Mouse (Mus musculus) left cerebral cortex, postnatal 25 days (tissue): ENCODE results near the gene Edc4. TPM values are rescaled to one million over a fixed set of nuclear protein-coding genes. Genes with fewer than 3 reads are reported as not detected.
A peak's percentile ranks its signal among the peaks of the same experiment; 100 is the strongest.

Experiments
- DNase-seq, 2 experiments: peaks; one replicate each; pipeline ENCODE4 v3.0.0; 2022; ENCODE audit warnings: low spot score in 2 of 2, mixed read lengths in 1 of 2
- intact Hi-C: fragments of 180-260 bp; cut with DNase I; formaldehyde crosslinking; loops from one replicate; pipeline ENCODE4 v1.15.1; 2025
- total RNA-seq, 2 experiments: library from RNA; stranded (reverse); gene quantifications; 2 replicates each; pipeline ENCODE4 v1.2.3; 2021

Edc4 gene
- total RNA-seq, 2 experiments from 2014 or later: 58.1 to 62.9 TPM

DNA sequence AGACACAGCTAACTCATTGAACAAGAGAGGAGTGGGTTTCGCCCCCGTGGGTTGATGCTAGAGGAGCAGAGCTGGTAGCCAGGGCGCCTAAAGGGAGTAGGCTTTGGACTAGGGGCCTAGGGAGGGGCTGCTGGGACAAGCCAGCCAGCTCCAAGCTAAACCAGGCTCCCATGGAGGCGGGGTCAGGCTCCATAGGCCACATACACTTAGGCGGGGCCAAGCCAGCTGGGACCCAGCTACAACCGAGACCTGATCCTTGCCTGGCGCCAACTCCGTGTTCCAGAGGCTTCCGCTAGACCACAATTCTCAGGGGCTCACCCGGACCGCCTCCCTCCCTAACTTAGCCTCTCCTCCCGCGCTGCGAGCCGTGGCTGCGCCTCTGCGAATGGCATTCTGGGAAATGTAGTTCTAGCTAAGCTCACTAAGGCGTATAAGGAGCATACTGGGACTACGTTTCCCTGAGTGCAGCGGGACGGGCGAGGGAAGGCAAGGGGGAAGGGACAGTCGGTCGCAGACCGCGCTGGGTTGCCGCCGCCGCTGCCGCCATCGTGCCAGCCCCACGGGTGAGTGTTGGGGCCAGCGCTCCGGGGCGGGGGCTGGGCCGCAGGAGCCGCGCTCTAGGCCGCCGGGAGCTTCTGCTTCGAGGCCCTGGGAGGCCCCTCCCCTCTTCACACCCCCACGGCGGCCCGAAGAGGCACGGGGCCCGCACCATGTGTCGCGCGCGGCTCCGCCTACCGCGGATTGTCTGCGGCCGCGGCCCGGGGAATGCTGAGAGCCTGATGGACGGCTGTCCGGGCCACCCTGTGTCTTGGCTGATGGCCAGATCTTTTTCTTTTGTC lies 20.3 kb upstream of the Edc4 start, which contains the start of gene Nutf2:
Gene Nutf2, plus strand, starts transcription at position 438 of the 839 bp plus-strand sequence.
- intact Hi-C loops: no loop called here

DNA sequence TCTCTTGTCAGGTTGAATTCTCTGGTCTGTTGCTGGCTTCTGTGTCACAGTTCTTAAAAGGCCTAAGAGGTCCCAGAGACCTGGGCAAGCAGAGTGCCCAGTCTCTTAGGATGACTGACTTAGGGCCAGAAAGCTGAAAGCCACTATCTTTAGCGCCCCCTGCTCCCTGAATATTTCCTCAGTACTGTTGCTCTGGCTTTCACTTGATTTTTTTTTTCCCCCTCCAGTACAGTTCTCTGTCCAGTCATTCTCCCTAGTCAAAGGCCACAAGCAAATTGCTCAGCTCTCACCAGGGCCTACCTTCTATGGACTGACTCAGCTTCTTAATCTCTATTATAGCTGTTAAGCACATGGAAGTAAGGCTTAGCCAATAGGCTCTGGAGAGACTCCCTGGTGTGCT lies 18.7 kb upstream of the Edc4 start:
- intact Hi-C loops: no loop called here
- no peak for DNase-seq

More for the DNA sequence above, 20.3 kb upstream of the Edc4 start, which contains the start of gene Nutf2:
- peak; percentile 93 to 98 for DNase-seq

DNA sequence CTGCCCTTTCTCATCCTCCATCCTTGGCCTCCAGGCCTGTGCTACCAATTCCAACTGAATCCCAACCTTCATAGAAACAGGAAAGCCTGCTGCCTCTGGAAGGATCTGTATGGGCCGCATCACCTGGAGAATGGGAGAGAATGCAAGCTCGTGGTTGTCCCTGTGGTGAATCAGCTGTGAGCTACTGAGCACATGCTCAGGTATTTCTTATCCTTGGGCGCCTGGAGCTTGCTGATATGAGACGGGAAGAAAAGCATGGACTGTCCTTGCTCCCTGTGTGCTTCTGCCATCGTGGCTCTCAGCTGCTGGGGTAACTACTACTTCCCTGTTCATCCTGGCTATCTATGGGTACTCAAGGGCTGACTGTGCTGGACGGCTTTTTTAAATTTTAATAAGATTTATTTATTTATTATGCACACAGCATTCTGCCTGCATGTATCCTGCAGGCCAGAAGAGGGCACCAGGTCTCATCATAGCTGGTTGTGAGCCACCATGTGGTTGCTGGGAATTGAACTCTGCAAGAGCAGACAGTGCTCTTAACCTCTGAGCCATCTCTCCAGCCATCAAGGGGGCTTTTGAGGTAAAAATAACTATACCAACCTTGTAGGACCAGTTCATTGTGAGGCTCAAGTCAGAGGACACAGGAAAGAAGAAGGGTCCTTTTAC lies 14.2 kb upstream of the Edc4 start:
- no peak for DNase-seq
- intact Hi-C loops: no loop called here

DNA sequence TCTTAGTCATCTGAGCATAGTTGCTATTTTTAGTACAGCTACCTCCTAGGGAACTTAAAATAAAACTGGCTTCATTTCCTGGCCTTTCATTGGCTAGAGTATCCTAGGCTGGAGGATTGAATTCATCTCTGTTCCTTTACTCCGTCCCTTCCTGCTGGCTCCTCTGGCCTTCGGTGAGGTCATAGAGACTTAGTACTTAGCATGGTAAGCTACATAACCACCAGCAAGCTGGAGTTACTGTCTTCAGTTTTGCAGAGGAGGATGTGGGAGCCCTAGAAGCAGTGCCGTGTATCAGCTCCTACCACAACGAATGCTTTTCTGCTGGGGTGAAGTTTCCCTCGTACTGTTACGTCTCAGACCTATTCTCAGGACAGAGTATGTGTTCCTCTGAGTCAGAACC lies 6.4 kb upstream of the Edc4 start:
- peak in 1 of 2 experiments; percentile 79 for DNase-seq
- intact Hi-C loops: no loop called here

DNA sequence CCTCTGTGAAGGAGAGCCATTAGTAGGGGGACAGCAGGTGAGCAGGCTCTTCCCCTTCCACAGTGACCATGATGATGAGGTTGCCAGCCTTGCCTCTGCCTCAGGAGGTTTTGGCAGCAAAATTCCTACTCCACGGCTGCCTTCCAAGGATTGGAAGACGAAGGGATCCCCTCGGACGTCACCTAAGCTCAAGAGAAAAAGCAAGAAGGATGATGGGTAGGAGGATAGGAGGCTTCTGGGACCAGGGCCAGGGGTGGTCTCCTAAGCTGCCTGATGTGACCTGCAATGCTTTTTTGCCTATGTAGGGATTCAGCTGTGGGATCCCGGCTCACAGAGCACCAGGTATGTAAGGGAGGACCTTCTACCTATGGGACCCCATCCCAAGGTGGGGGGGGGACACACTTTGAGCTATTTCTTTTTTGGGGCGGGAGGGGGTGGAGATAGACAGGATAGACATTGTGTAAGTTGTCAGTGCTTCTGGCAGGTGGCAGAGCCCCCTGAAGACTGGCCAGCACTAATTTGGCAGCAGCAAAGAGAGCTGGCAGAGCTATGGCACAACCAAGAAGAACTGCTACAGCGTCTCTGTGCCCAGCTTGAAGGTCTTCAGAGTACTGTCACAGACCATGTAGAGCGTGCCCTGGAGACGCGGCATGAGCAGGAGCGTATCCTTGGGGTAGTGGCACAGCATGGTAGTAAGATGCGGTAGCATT lies 9.2 kb downstream of the Edc4 start:
- intact Hi-C loops: no loop called here
- DNase-seq: no peak

DNA sequence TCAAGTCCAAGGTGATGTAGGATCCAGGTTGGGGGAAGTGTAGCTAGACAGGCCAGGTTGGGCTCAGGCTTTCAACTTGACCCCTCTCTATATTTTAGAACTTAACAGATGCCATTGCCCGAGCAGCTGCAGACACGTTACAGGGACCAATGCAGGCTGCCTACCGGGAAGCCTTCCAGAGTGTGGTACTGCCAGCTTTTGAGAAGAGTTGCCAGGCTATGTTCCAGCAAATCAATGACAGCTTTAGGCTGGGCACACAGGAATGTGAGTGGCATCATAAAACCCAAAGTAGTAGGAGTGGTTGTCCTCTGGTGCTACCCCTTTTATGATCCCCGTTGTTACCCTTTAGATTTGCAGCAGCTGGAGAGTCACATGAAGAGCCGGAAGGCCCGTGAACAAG lies 10.2 kb downstream of the Edc4 start:
- peak in 1 of 2 experiments; percentile 78 for DNase-seq
- intact Hi-C loops: loop anchor here (1.0 kb wide), 1 partner anchor 40 kb away; no protein-coding TSS in a partner anchor

DNA sequence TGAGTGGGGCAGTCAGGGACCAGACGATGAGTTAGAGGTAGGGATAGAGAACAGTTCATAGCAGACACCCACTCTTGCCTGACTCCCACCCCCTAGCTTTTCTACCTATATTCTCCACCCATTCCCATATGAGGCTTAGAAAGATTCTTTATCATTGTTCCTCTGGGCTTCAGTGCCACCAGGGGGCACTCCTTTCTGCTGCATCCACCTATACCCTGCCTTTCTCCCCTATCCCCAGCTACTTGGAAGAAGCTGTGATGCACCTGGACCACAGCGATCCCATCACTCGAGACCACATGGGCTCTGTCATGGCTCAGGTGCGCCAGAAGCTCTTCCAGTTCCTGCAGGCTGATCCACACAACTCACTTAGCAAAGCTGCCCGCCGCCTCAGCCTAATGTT lies 11.8 kb downstream of the Edc4 start:
- intact Hi-C loops: no loop called here
- peak in 1 of 2 experiments; percentile 63 for DNase-seq

DNA sequence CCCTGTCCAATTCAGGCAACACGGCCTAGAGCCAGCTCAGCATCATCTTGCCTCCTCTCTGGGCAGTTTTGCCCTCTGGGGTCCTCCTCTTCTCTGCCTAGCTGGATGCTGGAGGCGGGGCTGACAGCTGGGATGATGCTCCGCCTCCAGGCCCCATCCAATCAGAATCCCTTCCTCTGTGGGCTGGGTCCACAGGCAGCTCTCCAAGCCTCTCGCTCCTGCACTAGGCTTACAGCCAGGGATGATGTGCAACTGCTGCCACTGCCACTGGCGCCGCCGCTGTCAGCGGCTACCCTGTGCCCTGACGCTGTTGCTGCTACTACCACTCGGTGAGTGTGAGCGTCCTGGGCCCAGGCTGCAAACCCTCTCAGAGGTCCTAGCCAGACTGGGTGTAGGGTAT lies 12.7 kb downstream of the Edc4 start, which contains the start of gene Nrn1l:
Gene Nrn1l, plus strand, starts transcription at position 229 of the 400 bp plus-strand sequence.
- intact Hi-C loops: no loop called here
- DNase-seq: peak; percentile 75 to 93

DNA sequence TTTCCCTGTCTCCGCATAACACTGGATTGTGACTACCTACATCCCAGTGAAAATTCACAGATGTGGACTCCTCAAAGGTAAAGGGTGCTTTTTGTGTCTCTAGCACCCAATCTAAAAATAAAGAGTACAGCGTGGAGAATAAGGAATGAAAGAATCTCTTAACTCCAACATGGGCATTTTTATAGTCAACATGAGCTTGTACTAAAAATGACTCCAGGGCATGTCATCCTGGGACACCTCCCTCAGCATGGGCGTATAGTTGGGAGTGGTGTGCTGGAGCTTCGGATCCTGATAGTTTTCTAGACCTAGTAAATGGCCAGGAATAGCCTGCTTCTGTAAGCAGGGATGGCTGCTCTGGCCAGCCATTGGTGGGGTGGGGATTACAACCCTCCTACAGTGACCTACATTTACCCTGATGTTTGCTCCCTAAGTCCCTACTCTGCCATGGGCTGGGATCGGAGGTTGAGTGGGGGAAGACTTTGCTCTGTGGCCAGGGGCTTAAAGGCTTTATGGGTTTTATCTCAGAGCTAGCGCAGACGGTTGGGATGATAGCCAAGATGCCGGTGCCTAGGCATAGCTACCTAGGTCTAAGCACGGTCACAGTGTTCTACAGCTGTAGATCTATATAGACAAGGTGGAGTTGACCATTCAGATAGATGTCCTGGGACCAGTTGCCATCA lies 17.3 kb downstream of the Edc4 start:
- DNase-seq: peak in 1 of 2 experiments; percentile 67
- intact Hi-C loops: no loop called here

DNA sequence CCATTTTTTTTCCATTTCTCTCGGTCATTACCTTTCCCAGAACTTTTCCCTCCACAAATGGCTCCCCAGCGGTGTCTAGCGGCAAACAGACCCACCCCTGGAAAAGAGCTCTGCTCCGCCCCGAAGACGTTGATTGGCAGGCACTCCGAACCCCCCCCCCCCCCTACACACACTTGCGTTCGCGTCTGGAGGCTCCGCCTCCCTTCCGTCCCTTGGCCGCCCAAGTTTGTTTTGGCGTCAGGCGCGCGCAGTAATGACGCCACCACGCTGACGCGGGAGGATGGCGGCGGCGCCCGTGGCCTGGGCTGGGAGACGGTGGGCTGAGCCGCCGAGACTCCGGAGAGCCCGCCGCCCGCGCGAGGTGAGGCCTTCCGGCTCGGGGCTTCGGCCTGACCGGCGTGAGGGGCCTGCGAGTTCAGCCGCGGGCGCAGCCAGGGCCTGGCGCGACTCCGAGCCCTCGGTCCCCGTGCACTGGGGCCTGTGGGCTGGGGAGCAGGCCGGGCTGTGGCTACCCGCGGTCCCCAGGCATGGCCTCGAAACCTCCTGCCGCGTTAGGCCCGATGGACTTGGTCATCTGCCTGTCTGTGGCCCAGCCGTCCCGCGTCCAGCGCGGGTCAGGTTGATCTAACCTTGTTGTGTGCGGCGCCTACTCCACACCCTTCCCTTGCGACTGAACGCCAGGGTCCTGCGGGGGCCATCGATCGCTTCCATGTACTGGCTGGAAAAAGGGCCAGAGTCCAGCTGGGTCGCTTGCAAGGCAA lies 19.7 kb downstream of the Edc4 start, which contains the start of gene Pskh1:
Gene Pskh1, plus strand, starts transcription at position 262 of the 761 bp plus-strand sequence.
- DNase-seq: peak; percentile 93 to 94
- intact Hi-C loops: loop anchor here (1.0 kb wide), 1 partner anchor 111 kb away; the partner anchor contains the start of gene Ddx28

DNA sequence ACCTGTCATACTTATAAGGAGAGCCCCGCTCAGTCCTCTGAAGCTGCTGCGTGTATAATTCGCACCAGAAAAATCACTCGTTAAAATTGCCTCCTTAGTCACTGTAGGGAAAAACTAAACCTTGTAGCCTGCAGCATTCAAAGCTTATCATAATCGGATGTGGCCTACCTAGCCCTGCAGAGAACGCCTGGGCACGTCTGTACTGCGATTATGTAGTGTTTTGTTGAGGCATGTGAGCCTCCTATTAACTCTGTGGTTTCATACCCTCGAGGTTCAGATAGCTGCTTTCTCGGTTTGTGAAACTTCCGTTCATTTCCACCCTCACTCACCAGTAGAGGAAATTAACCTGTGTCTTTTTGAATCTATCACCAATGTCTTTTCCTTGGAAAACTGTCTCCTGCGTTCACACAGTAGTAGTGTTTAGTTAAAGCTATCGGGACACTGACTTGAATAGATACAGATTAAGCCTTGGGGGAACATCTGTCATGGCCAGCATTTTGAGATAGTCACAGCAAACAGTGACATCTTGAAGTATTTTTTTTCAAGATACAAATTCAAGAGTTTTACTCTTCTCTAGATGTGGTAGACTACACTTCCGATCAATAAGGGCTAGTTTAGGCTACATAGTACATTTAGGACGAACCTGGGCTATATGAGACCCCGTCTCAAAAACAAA lies 20.4 kb downstream of the Edc4 start:
- intact Hi-C loops: loop anchor here (1.0 kb wide), 1 partner anchor 110 kb away; the partner anchor contains the start of gene Ddx28
- no peak for DNase-seq

DNA sequence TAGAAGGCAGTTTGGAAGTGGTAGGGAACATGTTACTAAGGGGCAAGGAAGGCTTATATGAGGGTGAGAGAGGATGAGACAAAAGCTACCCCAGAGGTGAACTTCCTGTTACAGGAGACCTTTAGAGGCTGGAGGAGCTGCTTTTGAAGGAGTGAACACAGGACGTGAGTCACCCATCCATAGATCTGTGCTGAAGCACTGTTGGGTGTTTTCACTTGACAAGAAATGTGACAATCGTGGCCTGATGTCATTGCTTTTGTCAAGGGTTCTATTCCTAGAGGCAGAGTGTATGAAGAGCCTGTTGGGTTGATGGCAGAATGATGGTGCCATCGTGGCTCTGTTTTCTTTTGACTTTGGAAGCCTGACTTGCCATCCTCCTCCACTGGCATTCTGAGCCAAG lies 38.7 kb downstream of the Edc4 start:
- DNase-seq: peak in 1 of 2 experiments; percentile 67
- intact Hi-C loops: no loop called here

DNA sequence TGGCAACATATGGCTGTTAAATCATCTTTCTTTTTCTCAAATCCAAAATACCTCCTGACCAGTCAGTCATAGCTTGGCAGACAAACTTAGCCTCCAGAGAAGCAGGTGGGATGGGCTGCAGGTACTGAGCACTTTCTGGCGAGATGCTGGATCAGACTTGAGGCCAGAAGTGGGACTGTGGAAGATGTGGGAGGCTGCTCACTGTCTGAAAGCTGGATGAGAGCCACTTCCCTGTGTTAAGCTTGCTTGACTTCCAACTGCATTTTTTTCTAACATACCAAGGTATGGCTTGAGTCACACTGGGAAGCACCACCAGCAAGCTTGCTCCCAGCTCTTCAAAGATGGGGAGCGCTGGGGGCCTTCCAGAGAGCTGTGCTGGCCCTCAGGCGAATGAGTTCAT lies 44.4 kb downstream of the Edc4 start:
- intact Hi-C loops: no loop called here

DNA sequence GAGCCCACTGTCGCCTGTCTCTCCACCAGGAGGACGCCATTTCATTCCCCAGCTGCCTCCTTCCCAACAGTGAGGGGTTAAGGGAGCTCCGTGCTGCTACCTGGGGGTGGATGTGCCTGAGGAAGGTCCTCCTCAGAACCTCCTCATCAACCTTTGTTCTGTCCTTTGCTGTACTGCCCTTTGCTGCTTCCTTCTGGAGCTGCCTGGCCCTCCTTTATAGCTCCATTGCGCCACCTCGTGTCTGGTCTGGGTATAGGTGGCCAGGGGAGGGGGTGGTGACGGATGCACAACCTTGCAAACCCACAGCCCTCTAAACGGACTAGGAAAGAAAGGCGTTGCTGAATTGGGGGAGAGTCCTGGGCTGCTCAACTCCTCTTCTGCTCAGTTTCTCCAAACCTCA lies 49.9 kb downstream of the Edc4 start:
- DNase-seq: peak; percentile 76 to 82
- intact Hi-C loops: loop anchor here (1.0 to 5.0 kb wide), 4 partner anchors 39 to 215 kb away; partner anchors contain the start of gene Cenpt

More for the DNA sequence above, 44.4 kb downstream of the Edc4 start:
- peak in 1 of 2 experiments; percentile 85 for DNase-seq

DNA sequence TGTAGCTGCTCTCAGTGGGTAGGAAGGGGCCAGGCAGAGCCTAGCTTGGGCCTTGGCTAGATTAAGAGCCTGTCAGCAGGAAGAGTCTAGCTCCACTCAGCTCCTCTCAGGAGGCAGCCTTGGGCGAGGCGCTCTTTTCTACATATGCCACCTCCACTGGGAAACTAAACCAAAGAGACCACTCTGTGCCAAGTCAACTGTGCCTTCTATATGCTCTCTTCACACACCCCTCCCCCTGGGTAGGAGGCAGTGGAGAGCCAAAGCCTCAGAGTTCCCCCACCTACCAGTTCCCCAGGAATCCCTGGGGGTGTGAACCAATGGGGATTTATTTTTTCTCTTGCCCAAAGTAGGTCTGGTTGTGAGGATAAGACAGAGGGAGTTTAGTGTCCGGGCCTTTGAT lies 50.6 kb downstream of the Edc4 start:
- intact Hi-C loops: loop anchor here (1.0 to 5.0 kb wide), 3 partner anchors 40 to 94 kb away; partner anchors contain the start of gene Cenpt
- DNase-seq: peak in 1 of 2 experiments; percentile 92

DNA sequence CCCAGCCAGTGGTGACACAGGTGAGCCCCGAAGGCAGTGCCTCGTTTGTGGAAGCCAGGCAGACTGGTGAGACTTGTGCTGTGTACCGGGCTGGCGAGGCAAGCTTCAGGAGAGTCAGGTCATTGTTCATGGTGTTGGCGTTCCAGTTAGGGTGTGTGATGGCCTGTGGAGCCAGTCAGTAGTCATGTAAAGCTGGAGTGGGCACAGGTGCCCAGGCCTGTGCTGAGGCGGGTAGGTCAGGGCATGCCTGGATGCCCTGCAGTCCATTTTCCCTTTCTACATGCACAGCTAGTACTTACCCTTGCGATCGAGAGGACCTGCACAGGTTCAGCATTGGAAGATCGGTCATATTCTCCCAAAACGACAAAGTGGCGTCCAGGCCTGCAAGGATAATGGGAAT lies 51.8 kb downstream of the Edc4 start:
- no peak for DNase-seq
- intact Hi-C loops: loop anchor here (5.0 kb wide), 2 partner anchors 80 to 95 kb away; partner anchors contain the start of gene Cenpt

DNA sequence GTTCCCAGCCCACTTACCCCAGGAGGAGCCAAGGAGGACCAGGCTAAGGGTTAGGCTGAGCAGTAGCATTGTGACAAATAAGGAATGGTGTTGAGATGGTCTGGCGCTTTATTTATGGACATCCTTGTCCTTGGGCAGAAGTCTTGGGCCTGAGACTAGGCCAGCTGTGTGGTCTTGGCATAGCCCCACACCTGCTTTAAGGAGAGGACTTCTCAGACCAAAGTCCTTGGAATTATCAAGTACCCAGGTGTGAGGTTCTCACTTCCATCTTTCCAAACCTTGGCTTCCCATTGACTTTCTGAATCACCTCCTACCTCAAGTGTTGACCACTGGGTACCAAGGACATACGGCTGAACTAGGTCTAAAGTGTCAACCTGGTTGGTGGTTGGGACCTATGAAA lies 53.1 kb downstream of the Edc4 start, which contains the start of gene Ctrl:
Gene Ctrl, minus strand, starts transcription at position 101 of the 400 bp plus-strand sequence.
- intact Hi-C loops: loop anchor here (5.0 kb wide), 2 partner anchors 81 to 96 kb away; partner anchors contain the start of gene Cenpt

More for the DNA sequence above, 53.1 kb downstream of the Edc4 start, which contains the start of gene Ctrl:
- no peak for DNase-seq
